Mouse (Mus musculus) telencephalon, adult 2 months (tissue): ENCODE results near the gene Fxyd4.

Experiments used
- DNase-seq: peaks from one replicate; pipeline ENCODE4 v3.0.0-alpha.2; 2011; ENCODE audit warnings: low read depth, low spot score

The Fxyd4 gene

GRCm38 (mm10) chr6:117918043-117918442, 19.4 kb downstream of the Fxyd4 start:
- DNase-seq, result no peak

GRCm38 (mm10) chr6:117917576-117917975, 19.9 kb downstream of the Fxyd4 start:
- no peak for DNase-seq

GRCm38 (mm10) chr6:117916737-117917426, 20.6 kb downstream of the Fxyd4 start:
- peak; percentile 34 for DNase-seq

- DNase-seq, result no peak
Observed at GRCm38 (mm10) chr6:117916205-117916736, 21.2 kb downstream of the Fxyd4 start.

- no peak for DNase-seq
Observed at GRCm38 (mm10) chr6:117914541-117914940, 23.0 kb downstream of the Fxyd4 start.

- no peak for DNase-seq
Observed at GRCm38 (mm10) chr6:117910120-117910661, 27.3 kb downstream of the Fxyd4 start.

- DNase-seq, result no peak
Observed at GRCm38 (mm10) chr6:117908424-117908900, 29.0 kb downstream of the Fxyd4 start.

GRCm38 (mm10) chr6:117907979-117908355, 29.5 kb downstream of the Fxyd4 start:
- DNase-seq, result no peak

GRCm38 (mm10) chr6:117907301-117907978, 30.1 kb downstream of the Fxyd4 start:
- no peak for DNase-seq

GRCm38 (mm10) chr6:117906590-117907271, 30.8 kb downstream of the Fxyd4 start:
- DNase-seq, result peak; percentile 96

- DNase-seq, result peak; percentile 42
Observed at GRCm38 (mm10) chr6:117906015-117906531, 31.4 kb downstream of the Fxyd4 start.

GRCm38 (mm10) chr6:117905260-117905930, 32.1 kb downstream of the Fxyd4 start:
- no peak for DNase-seq

GRCm38 (mm10) chr6:117903836-117904235, 33.7 kb downstream of the Fxyd4 start:
- DNase-seq, result no peak

GRCm38 (mm10) chr6:117902556-117902955, 34.9 kb downstream of the Fxyd4 start:
- no peak for DNase-seq

- no peak for DNase-seq
Observed at GRCm38 (mm10) chr6:117901510-117902402, 35.7 kb downstream of the Fxyd4 start.

- DNase-seq, result peak; percentile 35
Observed at GRCm38 (mm10) chr6:117900126-117901080, 37.1 kb downstream of the Fxyd4 start, which contains the start of gene Hnrnpf. Hnrnpf (plus strand) TSS chr6:117900324.

- DNase-seq, result no peak
Observed at GRCm38 (mm10) chr6:117897800-117898199, 39.7 kb downstream of the Fxyd4 start.

GRCm38 (mm10) chr6:117893435-117893834, 44.1 kb downstream of the Fxyd4 start:
- no peak for DNase-seq

GRCm38 (mm10) chr6:117892386-117892785, 45.1 kb downstream of the Fxyd4 start:
- DNase-seq, result no peak
